Comparison of ENCODE assay signal across 14 mouse cellular contexts in the genomic region with DNA sequence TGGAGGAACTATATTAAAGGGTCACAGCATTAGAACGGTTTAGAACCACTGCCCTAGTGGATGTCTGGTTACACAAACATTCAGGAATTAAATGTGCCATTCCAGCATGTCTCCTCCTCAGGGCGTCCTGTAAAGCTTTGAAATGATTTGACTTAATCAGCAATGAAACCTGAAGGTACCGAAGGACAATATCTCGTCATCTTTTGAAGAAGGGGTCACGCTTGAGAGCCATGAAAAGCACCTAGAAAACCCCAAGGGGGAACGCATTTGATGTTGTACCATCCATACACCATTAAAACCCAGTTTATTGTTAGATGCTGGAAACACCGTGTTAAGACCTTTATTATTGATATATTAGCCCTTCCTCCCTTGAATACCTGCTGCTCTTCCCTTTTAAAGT.
"Had no signal": no experiment of that assay in that cellular context is flagged by ENCODE, and none has a peak within 500 bp of the region (broad histone marks: within the 10 kb centered on the region; RNA-seq: fewer than 3 reads in every experiment).

No protein-coding gene starts in this region.

- H3K27me3 ChIP-seq: heart, embryonic 12.5 days; hindbrain, embryonic 12.5 days; limb, embryonic 12.5 days; liver, embryonic 13.5 days had no signal

- DNase-seq: gastrocnemius, postnatal 25 days; heart, adult 18-20 months; heart, postnatal 10 days; heart, postnatal 4 days; kidney, adult 11 months; kidney, postnatal 10 days; kidney, postnatal 25 days; kidney, postnatal 4 days; liver; liver, embryonic 13.5 days had no signal

- H3K36me3 ChIP-seq: heart, embryonic 10.5 days; liver, embryonic 13.5 days had no signal
